Mouse (Mus musculus) myocyte (in vitro differentiated cells): Measurements from ENCODE around the gene Gm17359. TPM values are rescaled to one million over a fixed set of nuclear protein-coding genes. Genes with fewer than 3 reads are reported as not detected.

ENCODE experiments used
- H3K27me3 ChIP-seq: one replicate; pipeline ENCODE4 v1.6.1; 2011; ENCODE audit not compliant: control insufficient read depth, insufficient read depth, insufficient read length
- H3K36me3 ChIP-seq: one replicate; pipeline ENCODE4 v1.6.1; 2011; ENCODE audit not compliant: control insufficient read depth, insufficient read depth
- H3K4me2 ChIP-seq: one replicate; pipeline ENCODE4 v1.6.1; 2011; ENCODE audit warnings: low read depth, control low read depth
- H3K4me3 ChIP-seq: one replicate; pipeline ENCODE4 v1.5.1; 2011; ENCODE audit warnings: mild to moderate bottlenecking, control low read depth, moderate library complexity
- H3K79me2 ChIP-seq: one replicate; pipeline ENCODE4 v1.6.1; 2011; ENCODE audit not compliant: control insufficient read depth, insufficient read depth
- H3ac ChIP-seq: one replicate; pipeline ENCODE4 v1.6.1; 2011; ENCODE audit not compliant: control insufficient read depth, insufficient read length
- CEBPB ChIP-seq: IDR thresholded peaks from 2 replicates; pipeline ENCODE4 v1.6.1; 2011; ENCODE audit warnings: mild to moderate bottlenecking, moderate library complexity; ENCODE audit not compliant: poor library complexity, insufficient read depth, severe bottlenecking
- E2F4 ChIP-seq: IDR thresholded peaks from one replicate; pipeline ENCODE4 v1.6.1; 2011; ENCODE audit warnings: mild to moderate bottlenecking, control low read depth, moderate library complexity; ENCODE audit not compliant: insufficient read depth
- MAX ChIP-seq: IDR thresholded peaks from one replicate; pipeline ENCODE4 v1.6.1; 2011; ENCODE audit warnings: low read depth, mild to moderate bottlenecking, control low read depth
- MYOD1 ChIP-seq, 3 experiments: IDR thresholded peaks; one replicate each; pipeline ENCODE4 v1.6.1; 2011; ENCODE audit warnings: control low read depth in 2 of 3, low read depth in 2 of 3, mild to moderate bottlenecking in 2 of 3, moderate library complexity in 1 of 3; ENCODE audit not compliant: insufficient read length in 2 of 3, control insufficient read depth in 1 of 3
- MYOG ChIP-seq, 3 experiments: IDR thresholded peaks; one replicate each; pipeline ENCODE4 v1.6.1; 2011; ENCODE audit warnings: control low read depth in 2 of 3, low read depth in 2 of 3, mild to moderate bottlenecking in 2 of 3; ENCODE audit not compliant: insufficient read length in 2 of 3, control insufficient read depth in 1 of 3, insufficient read depth in 1 of 3
- POLR2A ChIP-seq: IDR thresholded peaks from one replicate; pipeline ENCODE4 v1.6.1; 2011; ENCODE audit warnings: low read depth, mild to moderate bottlenecking, control low read depth, moderate library complexity; ENCODE audit not compliant: insufficient read length
- POLR2AphosphoS2 ChIP-seq: IDR thresholded peaks from one replicate; pipeline ENCODE4 v1.6.1; 2011; ENCODE audit warnings: low read depth, control low read depth; ENCODE audit not compliant: insufficient read length
- REST ChIP-seq: IDR thresholded peaks from one replicate; pipeline ENCODE4 v1.6.1; 2011; ENCODE audit warnings: mild to moderate bottlenecking, control low read depth, moderate library complexity; ENCODE audit not compliant: insufficient read depth, insufficient read length
- SRF ChIP-seq: IDR thresholded peaks from one replicate; pipeline ENCODE4 v1.6.1; 2011; ENCODE audit warnings: low read depth; ENCODE audit not compliant: control insufficient read depth, insufficient read length
- TCF12 ChIP-seq: IDR thresholded peaks from one replicate; pipeline ENCODE4 v1.6.1; 2011; ENCODE audit warnings: mild to moderate bottlenecking, control low read depth; ENCODE audit not compliant: poor library complexity, insufficient read depth, severe bottlenecking
- TCF3 ChIP-seq: IDR thresholded peaks from one replicate; pipeline ENCODE4 v1.6.1; 2011; ENCODE audit warnings: low read depth, control low read depth; ENCODE audit not compliant: insufficient read length
- USF1 ChIP-seq: IDR thresholded peaks from one replicate; pipeline ENCODE4 v1.6.1; 2011; ENCODE audit warnings: low read depth, mild to moderate bottlenecking, control low read depth, moderate library complexity
- polyA plus RNA-seq: library from polyadenylated mRNA; unstranded; fragments of >200 nt; fragmentation: generic; extraction: Trizol; gene quantifications from one replicate; pipeline ENCODE4 v1.2.1, GENCODE M21; 2012; ENCODE audit warnings: missing spikeins

Gene Gm17359
- polyA plus RNA-seq, 1 experiment: not detected

DNA sequence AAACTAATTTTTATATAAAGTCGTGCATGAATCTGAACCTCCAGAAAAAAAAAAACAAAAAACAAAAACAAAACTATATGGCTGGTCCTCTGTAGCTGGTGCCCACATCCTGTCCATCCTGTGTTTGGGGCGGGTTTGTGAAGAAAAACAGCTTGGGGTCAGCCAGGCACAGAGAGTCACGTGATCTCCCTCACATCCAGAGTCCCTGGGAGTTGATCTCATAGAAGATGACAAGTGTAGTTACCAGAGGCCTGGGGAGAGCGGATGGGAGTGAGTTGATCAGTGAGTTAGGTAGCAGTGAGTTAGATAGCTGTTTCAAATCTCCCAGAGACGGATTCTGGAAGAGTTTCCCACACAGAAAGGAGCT is 74.2 kb downstream of the Gm17359 start:
- peak; percentile 41 for TF ChIP-seq USF1
- no peak for TF ChIP-seq TCF12
- Histone ChIP-seq H3ac (no peak overlapping the region), H3K4me2 (no peak overlapping the region), H3K79me2 (no peaks in the 10 kb centered on the region), H3K36me3 (no peaks in the 10 kb centered on the region), H3K4me3 (no peak overlapping the region), H3K27me3 (no peaks in the 10 kb centered on the region)

DNA sequence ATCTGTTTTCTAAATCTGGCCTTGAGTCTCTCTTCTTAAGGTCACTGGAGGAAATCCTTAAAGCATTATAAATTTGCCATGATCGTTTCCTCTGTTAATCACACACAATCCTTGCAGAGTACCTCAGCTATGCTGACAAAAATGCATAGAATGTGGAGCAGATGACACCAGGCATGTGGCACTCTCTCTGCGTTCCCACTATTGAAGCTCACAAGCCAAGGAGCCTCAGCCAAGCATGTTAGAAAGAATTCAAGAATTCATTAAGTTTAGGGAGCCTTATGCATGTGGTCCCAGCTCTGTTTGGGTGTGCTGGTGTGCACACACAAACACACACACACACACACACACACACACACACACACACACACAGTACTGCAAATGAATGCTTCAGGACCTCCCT is 75.2 kb downstream of the Gm17359 start:
- H3K79me2 ChIP-seq: no peaks in the 10 kb centered on the region
- no peaks in the 10 kb centered on the region for H3K36me3 ChIP-seq
- H3K4me3 ChIP-seq: no peak overlapping the region
- H3K27me3 ChIP-seq: no peaks in the 10 kb centered on the region
- no peak overlapping the region for H3K4me2 ChIP-seq
- no peak for TF ChIP-seq E2F4
- no peak for TF ChIP-seq USF1
- no peak for TF ChIP-seq CEBPB
- TF ChIP-seq TCF12: no peak
- no peak for TF ChIP-seq POLR2AphosphoS2
- no peak for TF ChIP-seq MAX
- no peak for TF ChIP-seq TCF3
- no peak for TF ChIP-seq MYOG (IDR thresholded peaks at IDR 0.05; ENCODE audit: control insufficient read depth in 1 of 3, insufficient read depth in 1 of 3, insufficient read length in 2 of 3, low read depth in 2 of 3)
- TF ChIP-seq REST: no peak
- no peak for TF ChIP-seq SRF
- TF ChIP-seq POLR2A: no peak
- TF ChIP-seq MYOD1 (IDR thresholded peaks at IDR 0.05; ENCODE audit: control insufficient read depth in 1 of 3, insufficient read length in 2 of 3, low read depth in 2 of 3): no peak
- no peak overlapping the region for H3ac ChIP-seq

DNA sequence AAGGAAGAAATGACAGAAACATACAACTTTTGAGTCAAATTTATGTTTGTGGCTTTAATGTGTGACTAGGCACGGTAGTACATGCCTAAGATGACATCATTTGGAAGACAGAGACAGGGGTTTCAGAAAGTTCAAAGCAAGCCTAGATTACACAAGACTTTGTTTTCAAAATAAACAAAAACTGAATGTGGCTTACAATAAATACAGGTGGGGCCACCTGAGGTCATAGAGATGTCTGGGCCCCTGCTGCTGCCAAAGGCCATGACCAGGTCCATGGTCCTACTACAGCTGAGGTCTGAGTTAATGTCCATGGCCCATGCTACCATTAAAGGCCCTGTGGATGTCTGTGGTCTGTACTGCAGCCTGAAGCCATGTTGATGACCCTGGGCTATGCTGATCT is 77.0 kb downstream of the Gm17359 start:
- no peak for TF ChIP-seq TCF12
- TF ChIP-seq SRF: no peak
- no peak for TF ChIP-seq TCF3
- no peak for TF ChIP-seq REST
- no peak for TF ChIP-seq USF1
- no peak for TF ChIP-seq POLR2AphosphoS2
- TF ChIP-seq E2F4: no peak
- TF ChIP-seq MYOD1 (IDR thresholded peaks at IDR 0.05; ENCODE audit: control insufficient read depth in 1 of 3, insufficient read length in 2 of 3, low read depth in 2 of 3): no peak
- TF ChIP-seq MYOG (IDR thresholded peaks at IDR 0.05; ENCODE audit: control insufficient read depth in 1 of 3, insufficient read depth in 1 of 3, insufficient read length in 2 of 3, low read depth in 2 of 3): no peak
- TF ChIP-seq MAX: no peak
- TF ChIP-seq CEBPB: no peak
- TF ChIP-seq POLR2A: no peak
- Histone ChIP-seq H3K79me2 (no peaks in the 10 kb centered on the region), H3K4me2 (no peak overlapping the region), H3K36me3 (no peaks in the 10 kb centered on the region), H3K27me3 (no peaks in the 10 kb centered on the region), H3ac (no peak overlapping the region), H3K4me3 (no peak overlapping the region)

DNA sequence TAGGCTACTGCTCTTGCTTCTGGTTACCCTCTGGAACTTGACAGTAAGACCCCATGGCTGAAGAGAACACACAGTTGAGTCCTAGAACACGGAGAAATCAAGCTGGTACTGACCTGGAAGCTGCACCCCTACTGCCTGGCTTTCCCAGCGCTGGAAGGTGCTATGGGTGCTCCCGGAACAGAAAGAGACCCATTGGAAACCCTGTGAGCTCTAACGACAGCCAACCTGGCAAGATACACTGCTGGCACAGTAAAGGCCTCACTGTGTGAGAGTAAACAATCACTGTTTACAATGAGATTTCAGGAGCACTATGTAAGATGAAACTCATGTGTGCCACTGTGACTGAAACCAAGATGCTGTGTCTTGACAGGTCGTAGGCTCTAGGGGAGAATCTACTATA is 78.6 kb downstream of the Gm17359 start:
- TF ChIP-seq TCF3: no peak
- TF ChIP-seq POLR2AphosphoS2: no peak
- TF ChIP-seq REST: no peak
- no peak for TF ChIP-seq USF1
- no peak for TF ChIP-seq MYOD1 (IDR thresholded peaks at IDR 0.05; ENCODE audit: control insufficient read depth in 1 of 3, insufficient read length in 2 of 3, low read depth in 2 of 3)
- TF ChIP-seq MAX: no peak
- no peak for TF ChIP-seq POLR2A
- Histone ChIP-seq H3K36me3 (no peaks in the 10 kb centered on the region), H3ac (no peak overlapping the region), H3K79me2 (no peaks in the 10 kb centered on the region), H3K27me3 (no peaks in the 10 kb centered on the region), H3K4me2 (no peak overlapping the region), H3K4me3 (no peak overlapping the region)

DNA sequence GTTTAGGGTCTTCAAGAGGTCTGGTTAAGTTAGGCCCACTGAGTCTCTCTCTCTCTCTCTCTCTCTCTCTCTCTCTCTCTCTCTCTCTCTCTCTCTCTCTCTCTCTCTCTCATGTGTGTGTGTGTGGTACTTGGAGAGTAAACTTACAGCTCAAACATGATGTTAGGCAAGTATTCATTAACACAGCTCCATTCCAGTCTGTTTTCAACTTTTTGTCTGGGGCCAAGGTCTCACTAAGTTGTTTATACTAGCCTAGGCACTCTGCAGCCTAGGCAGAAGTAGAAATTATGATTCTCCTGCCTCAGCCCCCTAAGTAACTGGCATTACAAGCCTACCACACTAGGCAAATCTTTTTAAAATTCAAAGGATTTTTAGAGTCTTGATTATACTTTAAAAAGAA is 79.5 kb downstream of the Gm17359 start:
- TF ChIP-seq REST: no peak
- TF ChIP-seq MYOD1 (IDR thresholded peaks at IDR 0.05; ENCODE audit: control insufficient read depth in 1 of 3, insufficient read length in 2 of 3, low read depth in 2 of 3): no peak
- TF ChIP-seq MYOG (IDR thresholded peaks at IDR 0.05; ENCODE audit: control insufficient read depth in 1 of 3, insufficient read depth in 1 of 3, insufficient read length in 2 of 3, low read depth in 2 of 3): no peak
- no peak for TF ChIP-seq MAX
- no peak for TF ChIP-seq E2F4
- TF ChIP-seq TCF3: no peak
- TF ChIP-seq POLR2A: no peak
- TF ChIP-seq TCF12: no peak
- TF ChIP-seq SRF: no peak
- TF ChIP-seq CEBPB: no peak
- no peak for TF ChIP-seq USF1
- no peak for TF ChIP-seq POLR2AphosphoS2

More for the DNA sequence above, 79.5 kb downstream of the Gm17359 start:
- no peaks in the 10 kb centered on the region for H3K27me3 ChIP-seq
- no peak overlapping the region for H3ac ChIP-seq
- H3K4me3 ChIP-seq: no peak overlapping the region
- no peak overlapping the region for H3K4me2 ChIP-seq
- H3K79me2 ChIP-seq: no peaks in the 10 kb centered on the region
- H3K36me3 ChIP-seq: no peaks in the 10 kb centered on the region
